Mouse (Mus musculus): Measurements from ENCODE around the gene Lamp3.

GRCm38 (mm10) chr16:19720959-19721358 lies 14.8 kb upstream of the Lamp3 start:
- TF ChIP-seq POLR2A (IDR thresholded peaks at IDR 0.05; ENCODE audit: low read depth, low read length) (no peak), CTCF (conservative IDR thresholded peaks at IDR 0.05; ENCODE audit: insufficient read depth, insufficient read length, low read depth, low read length) (no peak)
